Mouse (Mus musculus): ENCODE data around the gene Bak1.
"Not testable (repeated sequence)": the region's sequence is repeated elsewhere in the genome, so short reads cannot be mapped to it uniquely, and the experiment has no call there.

Gene Bak1

GRCm38 (mm10) chr17:26979426-26979825, 49.4 kb downstream of the Bak1 start:
- DNase-seq (ENCODE audit: low read depth) = no peak

GRCm38 (mm10) chr17:26977354-26977753, 51.5 kb downstream of the Bak1 start:
- not testable (repeated sequence) for DNase-seq (ENCODE audit: low read depth)

- DNase-seq (ENCODE audit: low read depth) = no peak
These were observed 53.4 kb downstream of the Bak1 start for GRCm38 (mm10) chr17:26975415-26975814.

GRCm38 (mm10) chr17:26974547-26974946, 54.3 kb downstream of the Bak1 start:
- DNase-seq (ENCODE audit: low read depth) = no peak

GRCm38 (mm10) chr17:26972703-26973574, 55.9 kb downstream of the Bak1 start, which contains the start of gene Zbtb9:
TSS of gene Zbtb9 (plus strand) at chr17:26973167.
- peak; percentile 90 for DNase-seq (ENCODE audit: low read depth)

GRCm38 (mm10) chr17:26972107-26972506, 56.7 kb downstream of the Bak1 start:
- no peak for DNase-seq (ENCODE audit: low read depth)

GRCm38 (mm10) chr17:26971247-26971905, 57.4 kb downstream of the Bak1 start:
- DNase-seq (ENCODE audit: low read depth) = no peak

- DNase-seq (ENCODE audit: low read depth) = no peak
These were observed 58.6 kb downstream of the Bak1 start for GRCm38 (mm10) chr17:26970221-26970620.

All from c-Kit-positive CD71-negative TER-119-negative erythroid progenitor cells, embryonic 14.5 days (primary cell).